Mouse (Mus musculus): ENCODE results near the gene Farp2.
A peak's percentile ranks its signal among the peaks of the same experiment; 100 is the strongest.
"Not testable (repeated sequence)": the region's sequence is repeated elsewhere in the genome, so short reads cannot be mapped to it uniquely, and the experiment has no call there.

Gene Farp2

DNA sequence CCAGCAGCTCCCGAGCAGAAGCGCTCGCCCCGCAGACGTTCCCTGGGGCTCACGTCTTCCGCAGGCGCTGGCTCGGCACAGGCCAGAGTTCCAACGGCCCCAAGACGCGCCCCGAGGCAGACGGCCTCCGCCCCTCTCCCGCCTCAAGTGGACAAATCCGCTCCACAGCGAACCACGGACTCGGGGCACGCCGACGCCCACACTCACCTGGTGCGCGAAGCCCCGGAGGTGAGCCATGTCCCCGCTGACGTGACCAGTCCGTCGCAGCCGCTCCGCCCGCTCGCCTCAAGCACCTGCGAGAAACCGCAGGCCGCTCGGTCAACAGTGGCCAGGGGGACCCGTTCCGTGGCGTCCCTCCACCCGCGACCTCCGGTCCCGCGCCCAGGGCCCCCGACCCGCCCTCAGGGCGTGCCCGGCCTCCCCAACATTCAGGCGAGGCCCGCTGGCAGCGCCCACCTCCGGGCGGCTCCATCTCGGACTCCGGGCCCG is 123.3 kb downstream of the Farp2 start:
- DNase-seq (ENCODE audit: low read depth, low spot score): peak; percentile 11

DNA sequence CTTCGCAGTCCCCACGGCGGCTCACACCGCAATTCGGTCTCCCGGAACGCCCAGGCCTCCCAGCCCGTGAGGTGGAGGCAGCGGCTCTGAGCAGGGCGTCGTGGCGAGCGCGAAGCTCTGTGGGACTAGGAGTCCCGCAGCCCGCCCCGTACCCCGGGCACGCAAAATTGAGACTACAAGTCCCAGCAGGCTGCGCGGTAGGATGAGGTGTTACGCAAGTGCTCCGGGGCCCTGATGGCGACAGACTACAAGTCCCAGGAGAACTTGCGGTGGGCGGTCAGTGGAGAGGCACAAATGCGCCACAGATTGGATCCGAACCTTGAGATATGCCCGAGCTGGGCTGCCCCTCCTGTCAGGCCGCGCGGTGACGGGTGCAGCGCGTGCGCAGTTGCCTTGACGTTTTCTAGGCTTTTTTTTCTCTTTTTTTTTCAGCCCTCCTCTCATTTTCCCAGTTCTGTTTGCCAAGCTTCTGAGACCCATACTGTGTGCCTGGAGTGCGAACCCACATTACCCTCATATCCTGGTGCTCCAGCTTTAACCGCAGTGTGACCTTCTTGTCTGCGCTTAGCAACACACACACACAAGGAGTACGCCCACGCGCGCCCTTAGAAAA is 123.8 kb downstream of the Farp2 start:
- peak; percentile 96 for DNase-seq (ENCODE audit: low read depth, low spot score)

DNA sequence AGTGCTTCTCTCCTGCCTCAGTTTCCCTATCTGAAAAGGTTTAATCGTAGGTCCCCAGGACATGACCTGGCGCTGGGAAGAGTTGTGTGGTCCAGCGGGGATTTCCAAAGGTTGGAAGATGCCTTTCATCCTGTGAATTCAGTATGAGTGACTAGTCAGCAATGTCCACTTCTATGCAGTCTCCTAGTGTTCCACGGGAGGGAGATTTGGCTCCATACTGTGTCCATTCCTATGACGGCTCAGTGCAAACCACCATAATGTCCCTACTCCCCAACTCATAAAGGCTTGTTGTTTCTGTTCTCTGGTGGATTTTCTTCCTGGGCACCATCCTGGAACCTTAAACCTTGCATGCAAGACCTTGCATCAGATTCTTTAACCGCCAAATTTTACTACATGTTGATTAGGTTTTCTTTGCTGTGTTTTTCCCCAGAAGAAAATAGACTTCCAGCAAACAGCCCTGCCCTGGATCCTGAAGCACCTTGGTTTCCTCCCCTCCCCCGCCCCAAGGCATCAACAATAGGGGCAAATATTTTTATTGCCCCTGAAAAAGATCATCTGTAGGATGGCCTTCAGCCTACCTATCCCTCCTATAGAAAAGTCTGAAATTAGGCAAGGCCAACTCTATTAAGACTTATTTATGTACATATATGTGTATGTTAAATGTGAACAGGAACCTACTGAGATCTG is 124.5 kb downstream of the Farp2 start:
- no peak for DNase-seq (ENCODE audit: low read depth, low spot score)

DNA sequence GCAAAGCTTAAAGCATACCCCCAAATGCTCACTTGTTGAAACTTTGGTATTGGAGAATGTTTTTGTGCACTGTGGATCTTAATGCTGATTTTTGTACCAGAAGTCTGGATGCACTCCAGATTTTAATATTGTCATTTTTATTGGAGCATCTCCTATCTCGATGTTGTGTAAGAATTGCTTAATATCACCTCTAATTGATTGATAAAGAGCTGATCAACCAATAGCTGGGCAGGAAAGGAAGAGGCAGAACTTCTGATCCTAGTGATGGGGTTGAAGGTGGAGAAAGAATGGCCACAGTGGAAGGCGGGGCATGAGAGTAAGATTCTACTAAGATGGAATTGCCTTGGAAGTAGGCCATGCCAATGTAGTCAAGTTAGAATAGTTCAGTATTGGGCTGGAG is 130.1 kb downstream of the Farp2 start:
- DNase-seq (ENCODE audit: low read depth, low spot score): no peak

DNA sequence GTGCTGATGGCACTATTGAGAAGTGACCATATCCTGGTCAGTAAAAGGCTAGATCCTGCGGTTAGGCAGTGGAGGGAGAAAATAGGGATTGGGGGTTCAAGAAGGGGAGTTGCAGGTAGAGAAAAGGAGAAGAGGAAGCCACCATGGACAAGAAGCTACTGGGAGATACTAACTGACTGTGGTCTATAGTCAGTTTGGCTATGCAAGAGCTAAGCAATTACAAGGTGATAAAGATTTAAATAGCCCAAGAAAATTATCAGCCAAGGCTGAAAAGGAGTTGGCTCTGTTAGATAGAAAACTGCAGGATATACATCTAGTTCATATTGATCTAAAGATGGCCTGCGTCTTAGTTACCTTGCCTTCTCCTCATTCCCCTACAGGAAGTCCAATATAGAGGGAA is 130.8 kb downstream of the Farp2 start:
- DNase-seq (ENCODE audit: low read depth, low spot score): no peak

DNA sequence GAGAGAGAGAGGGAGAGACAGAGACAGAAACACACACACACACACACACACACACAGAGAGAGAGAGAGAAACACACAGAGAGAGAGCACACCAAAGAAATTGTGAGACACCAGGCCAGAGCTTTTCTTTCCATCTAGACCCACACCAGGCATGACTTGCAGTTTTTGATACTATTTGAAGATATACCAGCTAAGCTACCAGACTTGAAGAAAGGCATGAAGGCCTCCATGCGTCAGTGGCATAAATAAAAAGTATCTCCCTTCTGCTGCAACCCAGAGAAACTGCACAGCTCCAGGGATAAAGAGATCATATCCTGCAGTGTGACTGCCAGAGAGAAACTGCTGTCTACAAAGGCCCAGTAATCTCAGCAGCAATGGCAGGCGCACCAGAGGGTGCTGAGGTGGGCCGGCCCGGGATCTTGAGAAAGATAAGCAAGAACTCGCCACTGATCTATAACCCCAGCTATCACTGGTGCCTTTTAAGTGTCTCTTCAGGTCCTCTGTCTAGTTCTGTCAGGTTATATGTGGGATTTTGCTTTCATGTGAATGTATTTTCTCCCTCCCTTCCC is 137.8 kb downstream of the Farp2 start:
- no peak for DNase-seq (ENCODE audit: low read depth, low spot score)

DNA sequence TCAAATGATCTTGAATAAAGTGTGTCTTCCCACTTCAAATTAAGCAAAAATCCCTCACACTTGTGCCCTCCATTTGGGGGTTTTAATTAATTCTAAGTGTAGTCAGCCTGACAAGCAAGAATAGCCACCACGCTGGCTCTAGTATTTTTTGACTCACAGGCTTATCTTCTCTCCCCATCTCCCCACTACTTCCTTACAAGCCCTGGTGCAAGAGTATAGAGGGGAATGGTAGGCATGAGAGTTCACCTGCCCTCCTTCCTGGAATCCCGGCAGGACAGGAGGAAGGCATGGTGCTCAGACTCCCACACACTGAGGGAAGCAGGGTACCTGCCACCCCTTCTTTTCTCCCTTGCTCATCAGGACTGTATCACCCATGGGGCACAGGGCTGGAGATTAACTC is 142.4 kb downstream of the Farp2 start:
- no peak for DNase-seq (ENCODE audit: low read depth, low spot score)

DNA sequence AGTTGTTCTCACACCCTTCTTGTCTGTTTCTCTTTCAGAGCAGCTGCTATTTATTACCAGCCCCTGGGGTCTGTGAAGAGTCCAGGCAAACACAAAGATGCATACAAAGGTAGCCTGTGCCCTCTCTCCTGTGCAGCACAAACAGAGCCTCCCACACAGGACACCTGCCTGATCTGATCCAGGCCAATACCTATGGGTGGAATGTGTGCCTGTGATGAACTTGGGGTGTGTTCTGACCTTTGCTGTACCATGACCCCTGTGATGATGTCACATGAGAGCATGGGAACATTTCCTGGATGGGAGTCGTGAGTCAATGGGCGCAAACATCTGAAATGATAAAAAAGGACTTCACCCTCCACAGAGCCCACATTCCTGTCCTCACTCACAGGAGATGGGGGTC is 142.9 kb downstream of the Farp2 start:
- no peak for DNase-seq (ENCODE audit: low read depth, low spot score)

DNA sequence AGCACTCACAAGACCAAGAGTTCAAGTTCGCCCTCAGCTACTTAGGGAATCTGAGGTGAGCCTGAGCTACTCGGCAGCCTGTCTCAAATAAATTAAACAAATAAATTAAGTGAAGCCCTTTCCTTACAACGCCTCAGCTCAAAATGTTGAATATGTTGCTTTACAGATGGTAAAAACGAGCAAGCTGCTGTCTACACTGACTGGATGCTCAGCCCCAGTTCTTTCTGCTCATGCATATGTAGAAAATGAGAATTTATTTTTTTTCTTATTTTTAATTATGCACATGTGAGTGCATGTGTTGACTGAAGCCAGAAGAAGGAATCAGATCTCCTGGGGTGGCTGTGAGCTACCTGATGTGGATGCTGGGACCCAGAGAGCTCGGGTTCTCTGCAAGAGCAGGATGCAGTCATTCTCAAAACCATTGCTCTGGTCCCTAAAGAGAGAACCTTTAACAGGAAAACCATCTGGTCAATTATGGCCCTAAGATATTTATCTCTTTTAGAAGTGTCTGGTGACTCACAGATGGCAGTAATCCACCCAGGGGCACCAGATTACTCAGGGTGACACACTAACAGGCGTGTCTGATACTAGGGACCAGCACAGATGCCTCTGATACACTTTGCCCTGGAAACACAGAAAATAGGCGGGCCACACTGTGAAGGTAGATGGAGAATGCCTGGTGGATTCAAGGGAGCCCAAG is 144.6 kb downstream of the Farp2 start:
- DNase-seq (ENCODE audit: low read depth, low spot score): no peak

DNA sequence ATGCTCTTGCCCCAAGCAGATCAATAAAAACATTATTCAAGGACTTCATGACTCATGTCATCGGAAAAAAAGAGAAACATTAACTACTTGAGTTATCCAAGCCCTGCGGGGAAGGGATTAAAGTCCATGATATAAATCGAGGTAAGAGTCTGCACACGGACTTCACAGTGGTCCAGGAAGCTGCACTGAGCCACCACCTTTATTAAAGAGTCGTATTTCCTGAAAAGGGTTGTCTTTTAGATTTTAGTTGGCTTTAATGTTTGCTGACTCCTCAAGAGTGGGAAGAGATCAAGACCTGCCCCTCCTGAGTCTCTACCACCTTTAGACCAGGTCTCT is 145.1 kb downstream of the Farp2 start:
- no peak for DNase-seq (ENCODE audit: low read depth, low spot score)

DNA sequence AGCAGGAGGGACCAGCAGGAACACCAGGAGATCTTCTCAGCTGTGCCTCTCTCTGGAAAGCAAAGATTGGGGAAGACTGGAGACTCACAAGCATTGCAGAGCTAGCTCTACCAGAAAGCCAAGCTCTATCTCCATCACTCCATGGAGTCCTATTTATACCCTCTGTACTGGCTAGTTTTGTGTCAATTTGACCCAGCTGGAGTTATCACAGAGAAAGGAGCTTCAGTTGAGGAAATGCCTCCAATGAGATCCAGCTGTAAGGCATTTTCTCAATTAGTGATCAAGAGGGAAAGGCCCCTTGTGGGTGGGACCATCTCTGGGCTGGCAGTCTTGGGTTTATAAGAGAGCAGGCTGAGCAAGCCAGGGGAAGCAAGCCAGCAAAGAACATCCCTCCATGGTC is 146.7 kb downstream of the Farp2 start, which contains the start of gene Stk25:
TSS of gene Stk25 (minus strand) at position 101 of the 400 bp plus-strand sequence.
- not testable (repeated sequence) for DNase-seq (ENCODE audit: low read depth, low spot score)

DNA sequence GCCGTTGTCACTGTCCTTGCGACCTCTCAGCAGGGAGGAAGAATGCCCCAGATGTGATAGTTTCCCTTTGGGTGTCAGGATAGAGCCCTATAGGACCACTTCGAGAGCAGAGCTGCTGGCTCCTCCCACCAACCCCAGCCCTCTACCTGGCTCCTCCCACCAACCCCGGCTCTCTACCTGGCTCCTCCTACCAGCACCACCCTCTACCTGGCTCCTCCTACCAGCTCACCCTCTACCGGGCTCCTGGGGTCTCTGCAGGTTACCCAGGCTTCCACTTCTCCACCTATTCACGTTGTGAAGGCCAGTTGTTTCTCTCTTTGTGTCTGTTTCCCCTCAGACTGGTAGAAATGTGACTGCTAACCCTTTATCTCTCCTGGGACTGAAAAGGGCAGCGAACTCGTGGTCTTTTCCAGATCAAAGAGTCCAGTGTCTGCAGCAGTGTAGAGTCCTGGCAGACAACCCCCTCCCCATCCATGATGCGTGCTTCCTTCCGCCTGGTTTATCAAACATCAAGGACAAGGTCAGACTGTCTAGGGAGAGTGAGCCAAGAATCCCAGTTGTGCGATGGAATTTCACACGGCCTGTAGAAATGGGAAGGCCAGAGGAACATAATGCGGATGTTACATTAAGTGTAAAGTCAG is 156.0 kb downstream of the Farp2 start:
- no peak for DNase-seq (ENCODE audit: low read depth, low spot score)

DNA sequence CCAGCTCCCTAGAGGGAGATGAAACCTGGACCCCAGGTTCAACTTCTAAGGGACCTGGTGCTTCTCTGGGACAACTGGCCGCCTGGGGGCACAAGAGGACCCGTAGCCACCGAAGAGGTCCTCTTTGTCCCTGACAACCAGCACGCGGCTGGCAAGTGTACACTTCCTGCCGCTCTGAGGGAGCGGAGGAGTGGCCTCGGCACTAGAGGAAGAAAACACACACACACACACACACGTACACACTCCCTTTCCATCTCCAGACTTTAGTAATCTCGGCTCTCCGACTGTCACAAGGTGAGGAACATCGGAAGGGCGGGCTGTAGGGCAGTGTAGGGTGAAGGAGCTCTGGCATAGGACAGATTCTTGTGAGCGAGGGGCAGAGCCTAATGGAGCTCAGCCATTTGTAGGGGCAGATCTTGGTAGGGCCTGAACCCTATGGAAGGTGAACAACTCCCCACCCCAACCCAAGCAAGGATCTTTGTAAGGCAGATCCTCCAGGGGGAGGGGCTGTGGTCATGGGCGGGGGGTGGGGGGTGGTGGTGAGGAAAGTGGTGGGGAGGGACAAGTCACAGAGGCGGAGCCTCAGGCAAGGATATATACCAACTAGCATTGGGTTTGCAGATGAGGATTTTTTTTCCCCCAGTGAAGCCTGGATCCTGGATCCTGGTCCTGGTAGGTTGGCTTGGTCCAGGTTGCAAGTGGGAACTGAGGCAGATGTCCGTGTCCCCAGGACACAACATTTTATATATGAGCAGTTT is 157.1 kb downstream of the Farp2 start:
- DNase-seq (ENCODE audit: low read depth, low spot score): no peak

DNA sequence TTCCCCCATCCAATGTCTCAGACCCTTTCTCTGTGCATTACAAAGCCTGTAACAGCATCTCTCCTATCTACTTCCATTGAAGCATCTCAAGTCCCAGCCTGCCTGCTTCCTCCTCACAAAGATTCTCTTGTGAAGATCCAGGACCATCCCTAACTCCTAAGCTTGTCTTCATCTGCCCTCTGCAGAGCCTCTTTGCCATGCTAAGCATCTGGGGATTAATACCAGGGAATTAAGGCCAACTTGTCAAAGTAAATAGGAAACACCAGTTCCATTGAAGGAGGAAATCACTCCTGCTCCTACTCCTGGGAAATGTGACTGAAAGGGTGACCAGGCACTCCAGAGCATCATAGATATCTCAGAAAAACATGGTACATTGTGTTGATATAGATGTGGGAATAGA is 158.1 kb downstream of the Farp2 start:
- DNase-seq (ENCODE audit: low read depth, low spot score): peak; percentile 57

All from retina, adult 2 months (tissue).